Mouse (Mus musculus): ENCODE results near the gene Vmn2r57. TPM values are rescaled to one million over a fixed set of nuclear protein-coding genes. Genes with fewer than 3 reads are reported as not detected.
A peak's percentile ranks its signal among the peaks of the same experiment; 100 is the strongest.
"Not testable (repeated sequence)": the region's sequence is repeated elsewhere in the genome, so short reads cannot be mapped to it uniquely, and the experiment has no call there.

The Vmn2r57 gene
- under 1 TPM; 0.35 TPM for total RNA-seq (2021)

DNA sequence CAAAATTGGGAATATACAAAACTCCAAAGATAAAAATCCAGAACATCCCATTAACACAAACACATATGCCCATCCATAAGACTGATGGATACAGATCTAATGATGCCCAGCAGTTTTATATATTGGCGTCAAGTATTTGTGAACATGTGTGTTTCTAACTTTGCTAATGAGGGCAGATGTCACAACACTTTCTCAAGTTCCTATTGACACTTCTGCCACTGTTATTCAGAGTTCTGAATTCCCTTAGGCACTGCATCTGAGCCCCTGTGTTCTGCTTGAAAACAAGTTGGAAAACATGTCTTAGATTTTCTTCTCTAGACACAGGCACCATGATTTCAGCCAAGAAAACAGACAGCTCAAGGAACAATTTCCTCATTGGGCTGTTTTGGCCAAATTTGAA, at the start of gene Vmn2r57:
Gene Vmn2r57 (minus strand): TSS at position 101 of the 400 bp plus-strand sequence.
- not testable (repeated sequence) for DNase-seq

DNA sequence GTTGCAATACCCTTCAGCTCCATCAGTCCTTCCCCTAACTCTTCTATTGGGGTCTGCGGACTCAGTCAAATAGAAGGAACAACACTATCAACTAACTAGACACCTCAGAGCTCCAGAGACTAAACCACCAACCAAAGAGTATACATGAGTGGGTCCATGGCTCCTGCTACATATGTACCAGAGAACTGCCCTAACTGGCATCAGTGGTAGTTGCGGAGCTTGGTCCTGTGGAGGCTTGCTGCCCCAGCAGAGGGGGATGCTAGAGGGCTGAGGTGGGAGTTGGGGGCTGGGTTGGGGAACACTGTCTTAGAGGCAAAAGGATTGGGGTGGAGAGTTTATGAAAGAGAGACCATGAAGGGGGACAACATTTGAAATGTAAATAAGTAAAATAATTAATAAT, 49.4 kb upstream of the Vmn2r57 start:
- DNase-seq, result no peak

DNA sequence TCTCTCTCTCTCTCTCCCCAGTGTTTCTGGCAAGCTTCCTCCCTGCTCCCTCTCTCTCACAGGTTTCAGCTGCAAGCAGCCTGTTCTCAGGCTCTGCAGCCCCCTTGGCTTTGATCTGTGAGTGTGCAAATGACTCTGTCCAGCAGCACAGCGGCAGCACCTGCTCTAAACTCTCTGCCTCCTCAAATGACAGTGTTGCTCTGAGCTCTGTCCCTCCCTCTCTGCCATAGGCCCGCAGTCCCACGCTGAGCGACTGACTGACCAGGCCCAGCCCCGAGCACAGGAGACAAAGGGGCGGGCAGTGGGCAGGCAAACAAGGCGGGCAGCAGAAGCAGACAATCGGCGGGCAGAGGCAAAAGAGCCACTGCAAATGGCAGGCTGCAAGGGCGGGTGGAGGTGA, 3.4 kb upstream of the Vmn2r57 start:
- no peak for DNase-seq

DNA sequence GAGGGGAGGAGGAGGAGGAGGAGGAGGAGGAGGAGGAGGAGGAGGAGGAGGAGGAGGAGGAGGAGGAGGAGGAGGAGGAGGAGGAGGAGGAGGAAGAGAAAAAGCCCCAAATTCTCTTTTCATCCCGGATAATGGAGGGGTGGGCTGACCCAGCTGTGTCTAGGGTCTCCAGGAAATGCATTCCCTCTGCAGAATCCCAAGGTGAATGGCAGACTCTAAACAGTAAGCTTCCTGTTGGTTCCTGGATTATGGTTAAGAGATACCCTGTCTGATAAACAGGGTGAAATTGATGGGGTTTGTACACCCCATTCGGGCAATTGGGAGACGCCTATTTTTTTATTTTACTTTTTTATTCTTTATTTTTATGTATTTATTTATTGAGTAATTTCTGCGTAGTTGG, 54.4 kb downstream of the Vmn2r57 start:
- no peak for DNase-seq

DNA sequence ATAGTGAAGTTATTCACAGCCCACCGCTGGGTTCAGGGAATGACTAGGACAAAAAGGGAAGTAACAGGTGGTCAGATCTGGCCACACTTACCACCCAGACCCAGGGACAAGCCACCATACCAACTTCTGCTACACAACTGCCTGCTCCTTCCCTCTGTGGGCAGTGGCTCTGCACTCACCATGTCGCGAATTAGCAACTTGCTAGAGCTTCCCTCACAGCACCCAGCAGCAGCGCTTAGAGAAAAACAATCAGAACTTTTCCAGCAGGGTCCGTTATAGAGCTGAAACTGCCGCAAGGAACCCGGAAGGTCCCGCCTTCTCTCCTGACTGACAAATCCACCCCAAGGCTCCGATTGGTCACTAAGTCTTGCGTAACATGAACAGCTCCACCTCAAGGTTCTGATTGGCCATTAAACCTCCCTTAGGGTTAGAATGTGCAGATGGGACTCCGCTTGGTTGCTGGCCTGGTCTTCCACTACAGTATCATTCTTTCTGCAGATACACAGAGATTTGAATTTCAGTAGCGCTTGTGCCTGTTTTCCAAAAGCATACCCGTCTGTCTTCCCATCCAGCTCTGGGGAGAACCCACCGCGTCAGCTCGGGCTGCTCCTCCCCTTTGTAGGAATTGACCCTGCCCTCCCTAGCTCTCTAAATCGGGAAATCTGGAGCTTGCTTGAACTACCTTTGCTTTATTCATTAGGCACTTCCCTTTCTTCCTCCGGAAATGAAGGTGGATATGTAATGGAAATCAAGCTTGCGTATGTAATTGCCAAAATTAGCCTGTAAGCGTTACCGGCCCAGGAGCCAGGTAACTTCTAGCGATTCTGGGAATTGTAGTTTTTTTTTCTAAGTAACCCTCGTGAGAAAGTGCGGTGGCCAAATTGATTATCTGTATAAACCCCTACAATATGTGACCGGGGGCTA, 55.2 kb downstream of the Vmn2r57 start, which contains the start of gene AI987944:
Gene AI987944 (minus strand): TSS at position 332 of the 924 bp plus-strand sequence.
- peak; percentile 75 to 78 for DNase-seq

Other genes starting within 250 kb of the Vmn2r57 start
- gene AI987944, start 55.3 kb downstream of the Vmn2r57 start, total RNA-seq (2021), result 10 to 100 TPM; 12.0 to 12.4 TPM
- under 1 TPM; 0.17 to 0.33 TPM for gene Gm20449, start 50.7 kb upstream of the Vmn2r57 start, total RNA-seq (2021)
- gene AW146154, start 51.2 kb upstream of the Vmn2r57 start, total RNA-seq (2021), result 10 to 100 TPM in 1 of 2 experiments, 1 to 10 TPM in 1; 8.6 to 11.1 TPM
- not detected for gene Gm6871, start 125.0 kb upstream of the Vmn2r57 start, total RNA-seq (2021)
- 10 to 100 TPM; 32.1 to 41.3 TPM for gene 2610021A01Rik, start 150.5 kb upstream of the Vmn2r57 start, total RNA-seq (2021)
- gene Zfp788, start 184.5 kb upstream of the Vmn2r57 start, total RNA-seq (2021), result 10 to 100 TPM; 34.8 to 37.8 TPM

All from layer of hippocampus, postnatal 36 days (tissue).